Comparison of ENCODE assay signal across 24 mouse cellular contexts in genomic region chr16:47171444-47172182, GRCm38 (mm10).
DNase-seq lines count a peak whose midpoint lies in the region; ATAC-seq lines count a peak whose summit lies in the region.
"Had no signal": no experiment of that assay in that cellular context is flagged by ENCODE, and none has a peak within 500 bp of the region (broad histone marks: within the 10 kb centered on the region; RNA-seq: fewer than 3 reads in every experiment).

No protein-coding gene starts in this region.

- peak; percentile 40 to 45 for DNase-seq in kidney, adult 8-10 months
- DNase-seq in kidney, adult 18-20 months, result no peak
- peak; percentile 23 for DNase-seq in kidney, postnatal 14 days
- no peak for DNase-seq in right cerebral cortex, adult 18-20 months
- DNase-seq in ovary, postnatal 10 days (ENCODE audit: low spot score), result no peak
- DNase-seq: adrenal gland, postnatal 25 days; cerebellum, adult 11 months; cerebellum, postnatal 25 days; forebrain, postnatal 0 days; heart, postnatal 14 days; lung, postnatal 36 days; right cerebral cortex, postnatal 25 days; thymus, postnatal 14 days had no signal

- no peaks in the 10 kb centered on the region for H3K36me3 ChIP-seq in intestine, embryonic 16.5 days (ENCODE audit: control insufficient read depth, insufficient read depth, low read length)
- H3K36me3 ChIP-seq in stomach, embryonic 16.5 days (ENCODE audit: control insufficient read depth, insufficient read depth, low read length), result no peaks in the 10 kb centered on the region
- H3K36me3 ChIP-seq: embryonic facial prominence, embryonic 15.5 days; G1E; heart, embryonic 12.5 days; hindbrain, embryonic 12.5 days; limb, embryonic 10.5 days; midbrain, embryonic 15.5 days had no signal

- no peaks in the 10 kb centered on the region for H3K27me3 ChIP-seq in intestine, embryonic 16.5 days (replicated peaks; ENCODE audit: control insufficient read depth, insufficient read depth, low read length)
- H3K27me3 ChIP-seq in stomach, embryonic 16.5 days (ENCODE audit: control insufficient read depth, insufficient read depth, low read length), result no peaks in the 10 kb centered on the region
- H3K27me3 ChIP-seq: embryonic facial prominence, embryonic 15.5 days; heart, embryonic 12.5 days; hindbrain, embryonic 12.5 days; midbrain, embryonic 15.5 days had no signal

- no peak overlapping the region for H3K9ac ChIP-seq in intestine, embryonic 16.5 days (ENCODE audit: low read depth, low read length)
- H3K9ac ChIP-seq in stomach, embryonic 16.5 days (ENCODE audit: low read length), result no peak overlapping the region
- H3K9ac ChIP-seq: embryonic facial prominence, embryonic 15.5 days; forebrain, postnatal 0 days; heart, embryonic 12.5 days; hindbrain, embryonic 12.5 days; liver, embryonic 14.5 days; midbrain, embryonic 15.5 days had no signal

- H3K4me1 ChIP-seq in intestine, embryonic 16.5 days (ENCODE audit: control insufficient read depth, insufficient read depth, low read length), result no peaks in the 10 kb centered on the region
- no peaks in the 10 kb centered on the region for H3K4me1 ChIP-seq in stomach, embryonic 16.5 days (ENCODE audit: control insufficient read depth, insufficient read depth, low read length)
- H3K4me1 ChIP-seq: embryonic facial prominence, embryonic 15.5 days; heart, embryonic 12.5 days; hindbrain, embryonic 12.5 days; limb, embryonic 10.5 days; midbrain, embryonic 15.5 days had no signal

- ATAC-seq in intestine, embryonic 16.5 days, result peak; percentile 99
- peak; percentile 64; the same call in 1 of the 2 replicates for ATAC-seq in stomach, embryonic 16.5 days (ENCODE audit: insufficient read depth, low FRiP score)
- ATAC-seq: activated CD4-positive, CD25-positive, alpha-beta regulatory T cell, adult 4 months; forebrain, postnatal 0 days; midbrain, embryonic 15.5 days had no signal

- H3K27ac ChIP-seq in intestine, embryonic 16.5 days (ENCODE audit: low read length), result no peak overlapping the region
- no peak overlapping the region for H3K27ac ChIP-seq in stomach, embryonic 16.5 days (ENCODE audit: low read length)
- H3K27ac ChIP-seq: embryonic facial prominence, embryonic 15.5 days; hindbrain, embryonic 12.5 days; limb, embryonic 10.5 days; liver, embryonic 14.5 days; midbrain, embryonic 15.5 days had no signal

- WGBS in intestine, embryonic 16.5 days, result 64% methylated on average over 3 of the region's 3 CpGs
- 62% methylated on average over 3 of the region's 3 CpGs for whole genome bisulfite sequencing in stomach, embryonic 16.5 days

- no peak overlapping the region for H3K4me3 ChIP-seq in intestine, embryonic 16.5 days (ENCODE audit: low read length)
- H3K4me3 ChIP-seq in stomach, embryonic 16.5 days (replicated peaks; ENCODE audit: low read length), result no peak overlapping the region
- H3K4me3 ChIP-seq: embryonic facial prominence, embryonic 15.5 days; heart, embryonic 12.5 days; hindbrain, embryonic 12.5 days; limb, embryonic 10.5 days; midbrain, embryonic 15.5 days; myocyte had no signal

- H3K9me3 ChIP-seq in intestine, embryonic 16.5 days (ENCODE audit: control insufficient read depth, low read length), result no peaks in the 10 kb centered on the region
- H3K9me3 ChIP-seq in stomach, embryonic 16.5 days (replicated peaks; ENCODE audit: control insufficient read depth, low read length), result no peaks in the 10 kb centered on the region
- H3K9me3 ChIP-seq: embryonic facial prominence, embryonic 15.5 days; heart, embryonic 12.5 days; hindbrain, embryonic 12.5 days; limb, embryonic 10.5 days; midbrain, embryonic 15.5 days had no signal

- H3K4me2 ChIP-seq in intestine, embryonic 16.5 days (ENCODE audit: low read depth, low read length), result no peak overlapping the region
- H3K4me2 ChIP-seq in stomach, embryonic 16.5 days (ENCODE audit: low read depth, low read length), result no peak overlapping the region
- H3K4me2 ChIP-seq: embryonic facial prominence, embryonic 15.5 days; heart, embryonic 12.5 days; hindbrain, embryonic 12.5 days; midbrain, embryonic 15.5 days had no signal

Comparison
In these comparisons a context has a peak if more than half of its experiments do, and no peak if none do; other contexts are left out.
1. DNase-seq: peak in kidney, adult 8-10 months (2 of 2) and kidney, postnatal 14 days (single experiment); none in kidney, adult 18-20 months (single experiment), right cerebral cortex, adult 18-20 months (single experiment) and ovary, postnatal 10 days (single experiment).